Mouse (Mus musculus) forebrain, embryonic 14.5 days (tissue): ENCODE measurements at regions not wholly inside any gene's neighbourhood (a gene's known extent, or its start where the extent isn't known, plus 50 kb on each side); places are given as distances from the start of the nearest gene placed in this dataset.
"Not testable (repeated sequence)": the region's sequence is repeated elsewhere in the genome, so short reads cannot be mapped to it uniquely, and the experiment has no call there.

Experiments used
- ATAC-seq: fragments of 200-750 bp; cut with Nextera tagmentation; 2 replicates; pipeline ENCODE4 v1.8.0; 2017; ENCODE audit warnings: mild to moderate bottlenecking, moderate library complexity
- DNase-seq: peaks from one replicate; pipeline ENCODE4 v3.0.0-alpha.2; 2015; ENCODE audit warnings: low spot score
- H3K27ac ChIP-seq: fragments of 300-500 bp; sonication (generic); 2 replicates; pipeline ENCODE4 v1.5.1; 2014; ENCODE audit warnings: low read depth, mild to moderate bottlenecking, control low read depth, low read length, moderate library complexity
- H3K27me3 ChIP-seq: fragments of 300-500 bp; sonication (generic); replicated peaks from 2 replicates; pipeline ENCODE4 v1.6.1; 2014; ENCODE audit warnings: low read length, control low read depth, mixed read lengths; ENCODE audit not compliant: control insufficient read depth, insufficient read depth
- H3K36me3 ChIP-seq: fragments of 300-500 bp; sonication (generic); 2 replicates; pipeline ENCODE4 v1.6.1; 2014; ENCODE audit warnings: low read length, control low read depth; ENCODE audit not compliant: control insufficient read depth, insufficient read depth
- H3K4me1 ChIP-seq: fragments of 300-500 bp; sonication (generic); 2 replicates; pipeline ENCODE4 v1.6.1; 2014; ENCODE audit warnings: antibody characterized with exemption, low read length, control low read depth; ENCODE audit not compliant: control insufficient read depth, insufficient read depth
- H3K4me2 ChIP-seq: fragments of 300-500 bp; sonication (generic); 2 replicates; pipeline ENCODE4 v1.6.1; 2014; ENCODE audit warnings: mild to moderate bottlenecking, control low read depth, low read length
- H3K4me3 ChIP-seq: fragments of 300-500 bp; sonication (generic); 2 replicates; pipeline ENCODE4 v1.5.1; 2014; ENCODE audit warnings: low read depth, low read length, control low read depth
- H3K9ac ChIP-seq: fragments of 300-500 bp; sonication (generic); 2 replicates; pipeline ENCODE4 v1.6.1; 2014; ENCODE audit warnings: mild to moderate bottlenecking, low read length, control low read depth, moderate library complexity
- H3K9me3 ChIP-seq: fragments of 300-500 bp; sonication (generic); replicated peaks from 2 replicates; pipeline ENCODE4 v1.6.1; 2016; ENCODE audit warnings: low read length, control low read depth, mixed read lengths; ENCODE audit not compliant: control insufficient read depth
- WGBS: fragments of 180-500 bp; shearing (Covaris S2); extraction: QIAGEN DNeasy Blood & Tissue Kit; methylation state at CpG from one replicate; pipeline ENCODE4 v1.1.7; 2014; 5-methylcytosine and 5-hydroxymethylcytosine counted together

DNA sequence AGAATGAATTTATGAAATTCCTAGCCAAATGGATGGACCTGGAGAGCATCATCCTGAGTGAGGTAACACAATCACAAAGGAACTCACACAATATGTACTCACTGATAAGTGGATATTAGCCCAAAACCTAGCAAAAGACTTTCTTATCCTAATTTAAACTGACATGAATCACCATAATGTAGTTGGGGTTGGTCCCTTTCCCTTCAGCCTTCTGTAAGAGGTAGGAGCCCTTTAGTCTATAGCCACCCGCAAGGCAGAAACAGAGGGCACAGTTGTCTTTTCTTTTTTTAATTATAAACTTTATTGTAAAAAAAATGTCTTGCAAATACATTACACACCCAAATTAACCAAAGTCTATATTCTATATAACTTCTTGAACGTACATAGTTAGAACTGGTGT is 81.3 kb downstream of the Ogfrl1 start:
- H3K4me3 ChIP-seq, DNase-seq, H3K27me3 ChIP-seq, H3K9me3 ChIP-seq, H3K36me3 ChIP-seq, H3K4me1 ChIP-seq, H3K9ac ChIP-seq, ATAC-seq, H3K4me2 ChIP-seq, H3K27ac ChIP-seq: not testable (repeated sequence)
- 97% methylated on average over 2 of the region's 2 CpGs for WGBS

DNA sequence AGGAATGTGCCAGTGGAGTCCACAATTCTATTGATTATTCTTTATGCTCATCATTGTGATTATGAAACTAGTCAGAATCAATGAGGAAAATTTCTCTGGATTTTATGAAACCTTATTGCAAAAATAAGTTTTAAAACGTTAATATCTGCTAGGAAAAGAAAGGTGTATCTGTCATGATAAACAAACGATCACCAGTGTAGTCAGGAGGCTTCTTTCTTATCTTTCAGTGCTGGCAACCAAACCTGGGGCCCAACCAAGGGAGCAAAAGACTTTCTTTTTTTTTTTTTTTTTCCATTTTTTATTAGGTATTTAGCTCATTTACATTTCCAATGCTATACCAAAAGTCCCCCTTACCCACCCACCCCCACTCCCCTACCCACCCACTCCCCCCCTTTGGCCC is 82.7 kb downstream of the Ogfrl1 start:
- H3K36me3 ChIP-seq, H3K27ac ChIP-seq, ATAC-seq, H3K4me1 ChIP-seq, H3K9ac ChIP-seq, H3K4me2 ChIP-seq, H3K27me3 ChIP-seq, DNase-seq, H3K9me3 ChIP-seq, H3K4me3 ChIP-seq: not testable (repeated sequence)
- 94% methylated on average over 2 of the region's 2 CpGs for WGBS

DNA sequence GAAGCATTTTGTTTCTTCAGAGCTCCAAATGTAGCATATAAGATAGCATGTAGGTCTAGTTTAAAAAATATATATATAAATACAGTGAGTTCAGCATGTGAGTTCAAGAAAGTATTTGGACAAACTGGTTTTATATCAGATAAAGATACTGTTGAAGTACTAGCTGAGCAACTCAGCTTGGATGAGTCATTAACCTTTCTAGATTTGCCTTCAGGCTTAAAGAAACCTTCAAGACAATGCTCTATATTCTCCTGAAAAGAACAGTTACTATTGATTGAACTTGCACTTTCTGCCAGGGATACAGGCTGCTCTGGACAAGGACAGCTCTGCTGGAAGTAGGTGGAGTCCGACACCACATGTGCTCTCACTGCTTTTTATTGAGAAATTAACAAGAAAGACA is 104.9 kb downstream of the Ogfrl1 start:
- no peaks in the 10 kb centered on the region for H3K4me1 ChIP-seq
- WGBS = 98% methylated on average over 1 of the region's 1 CpGs
- no peak for ATAC-seq
- no peak overlapping the region for H3K4me2 ChIP-seq
- no peak overlapping the region for H3K9ac ChIP-seq
- H3K9me3 ChIP-seq = no peaks in the 10 kb centered on the region
- H3K27me3 ChIP-seq = no peaks in the 10 kb centered on the region
- H3K27ac ChIP-seq = no peak overlapping the region
- H3K4me3 ChIP-seq = no peak overlapping the region
- DNase-seq = no peak
- H3K36me3 ChIP-seq = peaks cover 6% of the 10 kb centered on the region; the same call in 1 of the 2 replicates

DNA sequence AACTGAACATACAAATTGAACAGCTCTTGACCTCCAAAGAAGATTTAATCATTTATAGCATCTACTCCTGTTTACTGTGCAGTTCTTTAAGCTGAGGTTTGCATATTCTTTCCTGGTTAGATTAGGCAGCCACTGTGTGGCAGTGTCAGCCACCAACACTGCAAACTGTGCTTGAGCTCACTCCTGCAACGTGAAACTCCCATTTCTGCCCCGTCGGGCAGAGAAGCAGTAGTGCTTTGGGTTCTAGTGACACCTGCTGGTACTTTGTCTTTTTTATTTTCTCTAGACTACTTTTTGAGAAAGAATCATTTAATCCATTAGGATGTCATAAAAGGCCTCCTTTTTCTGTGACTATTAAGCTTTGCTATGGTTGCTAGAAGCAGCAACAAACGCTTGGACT is 110.8 kb downstream of the Ogfrl1 start:
- Histone ChIP-seq H3K27ac (no peak overlapping the region), H3K4me3 (no peak overlapping the region), H3K27me3 (no peaks in the 10 kb centered on the region), H3K4me2 (no peak overlapping the region), H3K9me3 (no peaks in the 10 kb centered on the region), H3K4me1 (no peaks in the 10 kb centered on the region), H3K36me3 (peaks cover 6% of the 10 kb centered on the region; the same call in 1 of the 2 replicates), H3K9ac (no peak overlapping the region)
- DNase-seq (peak; percentile 79), ATAC-seq (peak; percentile 79; the same call in 1 of the 2 replicates)
- 21% methylated on average over 4 of the region's 4 CpGs for WGBS

- WGBS = 89% methylated on average over 4 of the region's 4 CpGs
- ATAC-seq (no peak), DNase-seq (no peak)
- Histone ChIP-seq H3K4me2 (no peak overlapping the region), H3K9me3 (no peaks in the 10 kb centered on the region), H3K27ac (no peak overlapping the region), H3K9ac (no peak overlapping the region), H3K36me3 (peaks cover 5% of the 10 kb centered on the region; the same call in 1 of the 2 replicates), H3K4me1 (no peaks in the 10 kb centered on the region), H3K27me3 (no peaks in the 10 kb centered on the region), H3K4me3 (no peak overlapping the region)
Measured at GRCm38 (mm10) chr1:23282870-23283219, 114.7 kb downstream of the Ogfrl1 start.

GRCm38 (mm10) chr1:23282215-23282869 is 115.2 kb downstream of the Ogfrl1 start:
- no peak overlapping the region for H3K27ac ChIP-seq
- no peaks in the 10 kb centered on the region for H3K9me3 ChIP-seq
- H3K4me1 ChIP-seq = no peaks in the 10 kb centered on the region
- 97% methylated on average over 2 of the region's 2 CpGs for WGBS
- H3K9ac ChIP-seq = no peak overlapping the region
- no peak overlapping the region for H3K4me2 ChIP-seq
- H3K36me3 ChIP-seq = peaks cover 5% of the 10 kb centered on the region; the same call in 1 of the 2 replicates
- H3K4me3 ChIP-seq = no peak overlapping the region
- no peaks in the 10 kb centered on the region for H3K27me3 ChIP-seq
- ATAC-seq (no peak), DNase-seq (no peak)

DNA sequence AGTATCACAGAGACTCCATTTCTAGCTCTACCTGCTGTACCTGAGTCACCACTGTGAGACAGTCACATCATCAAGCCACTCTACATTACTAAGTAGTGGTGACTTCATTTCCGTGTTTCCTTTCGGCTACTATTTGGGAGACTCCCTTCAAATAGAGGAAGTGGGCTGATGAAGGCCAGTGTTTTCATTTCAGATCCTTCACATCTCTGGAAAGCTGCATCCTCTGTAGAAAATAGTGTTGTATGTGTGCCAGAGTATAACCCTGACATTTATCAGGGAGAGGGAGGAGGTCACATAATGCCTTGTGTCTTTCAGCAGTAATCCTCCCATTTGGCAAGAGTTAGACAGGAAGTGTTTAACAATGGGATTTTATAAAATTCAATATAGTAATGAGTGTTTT is 117.7 kb downstream of the Ogfrl1 start:
- Histone ChIP-seq H3K27ac (no peak overlapping the region), H3K9ac (no peak overlapping the region), H3K36me3 (peaks cover 5% of the 10 kb centered on the region; the same call in 1 of the 2 replicates), H3K4me2 (no peak overlapping the region), H3K4me1 (no peaks in the 10 kb centered on the region), H3K27me3 (no peaks in the 10 kb centered on the region), H3K4me3 (no peak overlapping the region), H3K9me3 (no peaks in the 10 kb centered on the region)
- ATAC-seq = no peak
- WGBS = 90% methylated on average over 2 of the region's 2 CpGs
- DNase-seq = no peak

DNA sequence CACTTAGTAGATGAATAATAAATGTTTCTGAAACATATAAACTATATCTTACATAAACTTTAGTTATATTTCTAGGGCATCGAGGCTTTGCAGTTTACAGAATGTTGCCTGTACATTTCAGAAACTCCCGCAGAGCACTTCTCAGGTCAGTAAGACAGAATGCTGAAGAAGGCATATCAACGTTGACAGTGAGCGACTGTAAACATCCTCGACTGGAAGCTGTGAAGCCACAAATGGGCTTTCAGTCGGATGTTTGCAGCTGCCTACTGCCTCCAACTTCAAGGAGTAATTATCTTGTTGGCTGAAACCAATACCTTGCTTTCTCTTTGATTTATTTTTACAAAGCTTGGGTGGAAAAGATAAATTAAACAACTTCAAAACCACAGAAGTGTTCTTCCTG is 125.5 kb downstream of the Ogfrl1 start:
- 71% methylated on average over 6 of the region's 6 CpGs for WGBS

GRCm38 (mm10) chr1:23270910-23271822 is 126.4 kb downstream of the Ogfrl1 start:
- H3K4me2 ChIP-seq = no peak overlapping the region
- no peak overlapping the region for H3K27ac ChIP-seq
- DNase-seq = no peak
- H3K9ac ChIP-seq = no peak overlapping the region
- no peaks in the 10 kb centered on the region for H3K9me3 ChIP-seq
- peaks cover 3% of the 10 kb centered on the region; the same call in 1 of the 2 replicates for H3K4me1 ChIP-seq
- H3K4me3 ChIP-seq = no peak overlapping the region
- H3K36me3 ChIP-seq = 0 out of 2 replicates have a peak, but pooled peaks cover 3% of the 10 kb centered on the region
- H3K27me3 ChIP-seq = no peaks in the 10 kb centered on the region
- 50% methylated on average over 6 of the region's 6 CpGs for WGBS
- no peak for ATAC-seq

More for the DNA sequence above, 125.5 kb downstream of the Ogfrl1 start:
- H3K4me1 ChIP-seq = peaks cover 3% of the 10 kb centered on the region; the same call in 1 of the 2 replicates
- H3K4me3 ChIP-seq = no peak overlapping the region
- DNase-seq (no peak), ATAC-seq (no peak)
- 0 out of 2 replicates have a peak, but pooled peaks cover 3% of the 10 kb centered on the region for H3K36me3 ChIP-seq
- H3K9me3 ChIP-seq = no peaks in the 10 kb centered on the region
- H3K4me2 ChIP-seq = no peak overlapping the region
- no peak overlapping the region for H3K27ac ChIP-seq
- H3K27me3 ChIP-seq = no peaks in the 10 kb centered on the region
- H3K9ac ChIP-seq = no peak overlapping the region
